Mouse (Mus musculus) adrenal gland, adult (tissue): Measurements from ENCODE around the gene Txndc15.
"Not testable (repeated sequence)": the region's sequence is repeated elsewhere in the genome, so short reads cannot be mapped to it uniquely, and the experiment has no call there.

ENCODE experiments used
- DNase-seq, 2 experiments: peaks; one replicate each; pipeline ENCODE4 v3.0.0; 2022 to 2023; ENCODE audit warnings: low spot score in 1 of 2; ENCODE audit not compliant: inconsistent age in 2 of 2

Gene Txndc15

DNA sequence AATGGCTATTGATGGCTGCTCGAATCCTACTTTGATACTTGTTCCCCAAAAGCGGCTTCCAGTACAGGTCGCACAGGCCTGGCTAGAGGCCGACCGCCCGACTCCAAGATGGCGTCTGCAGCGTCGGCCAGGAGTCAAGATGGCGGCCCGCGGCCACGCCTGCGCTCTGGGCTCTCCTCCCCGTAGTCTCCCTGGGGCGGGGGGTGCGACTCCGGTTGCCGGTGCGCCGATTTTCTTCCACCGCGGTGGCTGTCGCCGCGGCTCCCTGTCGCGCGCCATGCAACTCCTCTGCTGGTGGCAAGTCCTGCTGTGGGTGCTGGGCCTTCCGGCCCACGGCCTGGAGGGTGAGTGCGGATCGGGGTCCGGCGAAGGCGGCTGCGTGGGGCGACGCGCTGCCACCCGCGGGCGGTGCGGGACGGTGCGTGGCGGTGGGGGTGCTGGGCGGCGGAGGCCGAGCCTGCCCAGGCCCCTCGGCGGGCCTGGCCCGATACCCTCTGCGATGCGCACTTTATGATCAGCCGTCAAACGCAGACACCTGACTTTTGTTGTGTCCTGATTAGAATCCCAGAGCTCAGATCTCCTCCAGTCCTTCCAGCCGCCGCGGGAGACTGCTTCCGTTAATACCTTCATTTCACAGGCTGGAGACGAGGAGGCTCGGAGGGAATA lies at the start of gene Txndc15:
Gene Txndc15 (plus strand): TSS at position 150 of the 666 bp plus-strand sequence.
- peak; percentile 91 to 98 for DNase-seq

- peak; percentile 33 to 65 for DNase-seq
These were observed 45.9 kb upstream of the Txndc15 start for GRCm38 (mm10) chr13:55668550-55668949.

DNA sequence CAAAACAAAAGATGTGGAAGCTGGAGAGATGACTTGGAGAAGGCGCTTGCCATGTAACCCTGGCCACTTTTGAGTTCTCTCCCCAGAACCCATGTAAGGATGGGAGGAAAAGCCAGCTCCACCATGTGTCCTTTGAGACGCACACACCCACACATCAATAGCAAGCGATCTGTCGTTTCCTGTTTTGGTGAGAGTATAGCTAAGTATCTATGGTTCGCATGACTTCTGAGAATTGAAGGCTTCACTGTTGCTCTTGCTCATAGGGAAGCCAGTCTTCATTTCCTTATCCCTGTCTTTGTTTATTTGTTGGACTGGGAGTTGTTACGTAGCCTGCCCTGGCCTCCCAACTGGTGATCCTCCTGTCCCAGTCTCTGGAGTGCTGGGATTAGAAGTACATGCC lies 41.7 kb upstream of the Txndc15 start:
- no peak for DNase-seq

DNA sequence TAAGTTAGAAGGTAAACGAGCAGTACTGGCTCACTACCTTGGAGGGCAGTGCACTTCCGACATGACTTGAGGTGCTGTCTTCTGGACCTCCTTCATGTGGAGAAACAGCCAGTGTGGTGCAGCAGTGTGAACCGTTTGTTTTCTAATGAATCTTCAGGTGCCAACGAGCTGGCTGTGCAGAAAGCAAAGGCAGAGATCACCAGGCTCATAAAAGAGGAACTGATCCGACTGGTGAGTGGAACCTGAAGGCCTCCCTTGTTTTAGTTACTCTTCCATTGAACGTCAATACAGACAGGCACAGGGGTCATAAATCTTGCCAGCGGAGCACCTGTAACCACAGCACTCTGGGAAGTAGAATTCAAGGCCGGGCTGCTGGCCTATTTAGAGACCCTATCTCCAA lies 37.1 kb upstream of the Txndc15 start:
- DNase-seq, result no peak

GRCm38 (mm10) chr13:55682201-55682600 lies 32.2 kb upstream of the Txndc15 start:
- DNase-seq, result no peak

GRCm38 (mm10) chr13:55683581-55683980 lies 30.9 kb upstream of the Txndc15 start:
- DNase-seq, result peak; percentile 69 to 81

DNA sequence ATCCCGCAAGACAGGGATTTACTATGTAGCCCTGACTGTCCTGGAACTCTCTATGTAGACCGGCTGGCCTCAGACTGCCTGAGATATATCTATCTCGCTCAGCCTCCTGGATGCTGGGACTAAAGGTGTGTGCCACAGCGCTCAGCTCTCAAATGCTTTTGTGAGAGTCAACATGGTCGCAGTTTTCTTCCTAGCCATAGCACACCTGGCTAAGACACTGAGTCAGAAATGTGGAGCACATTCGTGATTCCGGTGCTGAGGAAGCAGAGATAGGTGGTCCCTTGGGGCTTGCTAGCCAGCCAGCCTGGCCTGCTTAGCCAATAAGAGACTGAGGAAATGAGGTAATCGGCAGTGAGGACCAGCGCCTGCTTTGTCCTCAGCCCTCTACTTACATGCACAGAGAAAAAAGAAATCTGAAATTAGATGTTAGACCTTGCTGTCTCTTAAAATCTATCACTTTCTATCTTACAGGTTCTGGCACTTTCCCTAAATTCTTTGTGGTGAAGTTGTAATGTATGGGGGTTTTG lies 28.3 kb upstream of the Txndc15 start:
- DNase-seq, result no peak

GRCm38 (mm10) chr13:55687927-55688602 lies 26.4 kb upstream of the Txndc15 start:
- DNase-seq, result no peak

- peak; percentile 94 to 97 for DNase-seq
These were observed 21.8 kb upstream of the Txndc15 start, which contains the start of gene B230219D22Rik for GRCm38 (mm10) chr13:55692535-55693242. Gene B230219D22Rik (plus strand): TSS chr13:55693124.

DNA sequence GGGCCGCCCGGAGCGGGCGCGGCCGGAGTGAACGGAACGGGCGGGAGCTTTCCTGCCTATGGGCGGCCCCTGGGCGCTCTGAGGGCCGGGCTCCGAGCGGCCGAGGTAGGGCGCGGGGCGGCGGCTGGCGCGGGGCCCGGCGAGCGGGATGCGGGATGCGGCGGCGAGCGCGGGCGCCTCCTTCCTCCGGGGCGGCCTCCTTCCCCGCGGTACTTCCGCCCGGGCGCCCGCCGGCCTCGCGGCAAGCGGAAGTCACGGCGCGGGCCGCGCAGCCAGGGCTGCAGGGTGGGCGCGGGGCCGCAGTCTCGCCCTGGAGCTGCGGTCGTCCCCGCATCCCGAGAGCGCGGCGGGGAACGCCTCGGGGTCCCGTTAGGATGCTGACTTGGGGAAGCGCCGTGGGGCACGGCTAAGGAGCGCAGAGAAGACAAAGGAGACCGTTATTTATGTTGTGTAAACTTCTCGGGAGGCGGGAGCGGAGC lies 21.2 kb upstream of the Txndc15 start:
- DNase-seq, result no peak

DNA sequence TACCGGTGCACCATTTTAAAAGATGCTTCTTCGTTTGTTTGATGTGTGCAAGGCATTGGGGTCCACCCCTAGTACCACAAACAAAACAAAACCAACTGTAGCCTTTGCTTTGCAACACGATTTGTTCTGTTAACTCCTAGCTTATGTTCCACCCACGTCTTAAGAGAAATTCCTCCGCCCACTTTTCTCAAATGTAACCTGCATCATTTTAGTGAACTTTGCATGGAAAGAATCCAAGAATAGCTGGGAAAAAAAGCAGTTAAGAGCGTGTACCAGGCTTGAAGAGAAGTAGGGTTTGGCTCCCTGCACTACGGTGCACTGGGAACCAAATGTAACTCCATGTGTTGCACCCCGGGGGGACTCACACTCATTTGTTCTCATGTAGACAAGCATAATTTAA lies 20.3 kb upstream of the Txndc15 start:
- no peak for DNase-seq

GRCm38 (mm10) chr13:55695989-55696388 lies 18.5 kb upstream of the Txndc15 start:
- not testable (repeated sequence) for DNase-seq

- DNase-seq, result no peak
These were observed 10.1 kb upstream of the Txndc15 start for GRCm38 (mm10) chr13:55704301-55704700.

GRCm38 (mm10) chr13:55712846-55713245 lies 1.6 kb upstream of the Txndc15 start:
- DNase-seq, result no peak

GRCm38 (mm10) chr13:55715167-55715512 lies 690 bp downstream of the Txndc15 start:
- DNase-seq, result no peak

GRCm38 (mm10) chr13:55715908-55716510 lies 1.6 kb downstream of the Txndc15 start:
- DNase-seq, result no peak

DNA sequence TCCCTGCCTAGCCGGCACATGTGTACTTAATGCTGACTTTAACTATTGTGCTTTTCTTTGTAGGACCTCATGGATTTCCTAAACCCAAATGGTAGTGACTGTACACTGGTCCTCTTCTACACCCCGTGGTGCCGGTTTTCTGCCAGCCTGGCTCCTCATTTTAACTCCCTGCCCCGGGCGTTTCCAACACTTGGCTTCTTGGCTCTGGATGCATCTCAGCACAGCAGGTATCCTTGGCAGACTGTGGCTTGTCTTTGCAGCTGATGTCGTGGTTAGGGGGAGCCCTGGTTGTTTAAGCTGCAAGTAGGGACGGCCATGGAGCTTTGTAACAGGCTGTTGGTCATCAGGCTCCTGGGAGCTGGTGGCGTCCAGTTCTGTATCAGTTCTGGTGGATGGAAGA lies 7.1 kb downstream of the Txndc15 start:
- no peak for DNase-seq

GRCm38 (mm10) chr13:55721995-55722394 lies 7.5 kb downstream of the Txndc15 start:
- no peak for DNase-seq

DNA sequence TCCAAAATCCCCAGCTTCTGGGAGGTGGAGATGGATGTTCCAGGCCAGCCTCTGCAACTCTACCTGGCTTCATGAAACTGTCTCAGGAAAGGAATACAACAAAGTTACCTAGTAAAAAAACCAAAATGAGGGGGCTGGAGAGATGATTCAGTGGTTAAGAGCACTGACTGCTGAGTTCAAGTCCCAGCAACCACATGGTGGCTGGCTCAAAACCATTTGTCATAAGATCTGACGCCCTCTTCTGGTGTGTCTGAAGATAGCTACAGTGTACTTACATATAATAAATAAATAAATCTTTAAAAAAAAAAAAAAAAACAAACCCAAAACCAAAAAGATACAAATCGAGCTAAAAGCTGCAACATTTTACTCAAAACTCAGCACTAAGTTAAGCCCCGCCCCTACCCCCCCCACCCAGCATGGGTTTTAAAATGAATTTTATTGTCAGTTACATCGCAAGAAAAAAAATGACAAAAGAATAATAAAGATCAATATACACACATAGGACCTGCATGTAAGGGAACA lies 12.2 kb downstream of the Txndc15 start:
- peak in 1 of 2 experiments; percentile 59 for DNase-seq

- DNase-seq, result peak; percentile 92 to 96
These were observed 12.8 kb downstream of the Txndc15 start, which contains the start of gene Pcbd2 for GRCm38 (mm10) chr13:55727120-55727838. Gene Pcbd2 (plus strand): TSS chr13:55727368.
